Mouse (Mus musculus): ENCODE data around the gene Creg2.

DNA sequence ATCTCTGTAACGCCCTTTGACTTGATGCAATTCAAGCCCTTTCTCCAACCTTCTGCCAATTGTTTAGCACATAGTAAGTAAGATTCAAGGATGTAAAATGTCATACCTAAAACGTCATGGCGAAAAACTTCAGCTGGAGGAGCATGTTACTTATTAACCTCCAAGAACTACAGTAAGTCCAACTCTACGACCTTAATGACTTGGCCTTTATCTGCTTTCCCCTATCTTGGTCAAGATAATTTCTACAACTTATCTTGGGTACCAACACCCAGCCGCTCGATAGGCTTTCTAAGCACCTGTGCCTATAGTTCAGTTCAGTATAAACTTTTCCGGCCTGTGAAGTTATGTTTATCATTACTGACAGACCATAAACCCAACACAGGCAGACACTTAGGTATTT, 77.4 kb downstream of the Creg2 start:
- TF ChIP-seq EP300 (IDR thresholded peaks at IDR 0.05) = no peak
- TF ChIP-seq CTCF (IDR thresholded peaks at IDR 0.05) = no peak

Data from lung, postnatal 0 days (tissue).